Mouse (Mus musculus) heart, adult 2 months (tissue): ENCODE results near the gene Cenpt. TPM values are rescaled to one million over a fixed set of nuclear protein-coding genes. Genes with fewer than 3 reads are reported as not detected.

Experiments
- DNase-seq, 2 experiments: peaks; one replicate each; pipeline ENCODE4 v3.0.0; 2021
- H3K27ac ChIP-seq: fragments of 200-600 bp; 2 replicates; pipeline ENCODE4 v1.8.1; 2022
- H3K27me3 ChIP-seq: fragments of 200-500 bp; 2 replicates; pipeline ENCODE4 v1.6.1; 2012; ENCODE audit warnings: mild to moderate bottlenecking, low read length, inconsistent platforms, mixed read lengths; ENCODE audit not compliant: control insufficient read depth, insufficient read depth
- H3K36me3 ChIP-seq: fragments of 200-500 bp; 2 replicates; pipeline ENCODE4 v1.6.1; 2012; ENCODE audit warnings: low read length, inconsistent platforms; ENCODE audit not compliant: control insufficient read depth, insufficient read depth
- H3K4me1 ChIP-seq: fragments of 200-500 bp; 2 replicates; pipeline ENCODE4 v1.6.1; 2011; ENCODE audit warnings: low read length; ENCODE audit not compliant: control insufficient read depth, insufficient read depth
- H3K4me3 ChIP-seq: fragments of 200-600 bp; 2 replicates; pipeline ENCODE4 v1.8.1; 2022
- H3K79me2 ChIP-seq: fragments of 200-500 bp; replicated peaks from 2 replicates; pipeline ENCODE4 v1.6.1; 2012; ENCODE audit warnings: mild to moderate bottlenecking, inconsistent platforms, low read length, moderate library complexity, mixed read lengths; ENCODE audit not compliant: control insufficient read depth, insufficient read depth
- H3K9ac ChIP-seq: fragments of 200-500 bp; 2 replicates; pipeline ENCODE4 v1.6.1; 2012; ENCODE audit warnings: low read depth, mild to moderate bottlenecking, control low read depth, inconsistent platforms, low read length, mixed read lengths
- CTCF ChIP-seq: fragments of 200-600 bp; IDR thresholded peaks from 2 replicates; pipeline ENCODE4 v1.8.1; 2022; ENCODE audit warnings: antibody characterized with exemption, mild to moderate bottlenecking, moderate library complexity
- EP300 ChIP-seq: fragments of 200-500 bp; IDR thresholded peaks from 2 replicates; pipeline ENCODE4 v1.6.1; 2011; ENCODE audit warnings: low read depth, low read length, control low read depth; ENCODE audit not compliant: insufficient read depth
- POLR2A ChIP-seq: fragments of 200-500 bp; IDR thresholded peaks from 2 replicates; pipeline ENCODE4 v1.6.1; 2011; ENCODE audit warnings: mild to moderate bottlenecking, low read depth, low read length, control low read depth; ENCODE audit not compliant: insufficient read depth
- WGBS: fragments of 180-500 bp; shearing (Covaris S2); methylation state at CpG from one replicate; pipeline ENCODE4 v1.1.7; 2018; 5-methylcytosine and 5-hydroxymethylcytosine counted together
- intact Hi-C: fragments of 180-260 bp; cut with DNase I; formaldehyde crosslinking; loops from one replicate; pipeline ENCODE4 v1.15.1; 2025
- polyA plus RNA-seq: library from polyadenylated mRNA; depleted of rRNA; stranded (reverse); fragments of >200 nt; gene quantifications from 2 replicates; pipeline ENCODE4 v1.2.3, GENCODE M21; 2012
- total RNA-seq, 2 experiments: library from RNA; stranded (reverse); gene quantifications; 2 replicates each; pipeline ENCODE4 v1.2.3; 2021

Cenpt gene
- total and polyA plus RNA-seq, 3 experiments: 2.3 to 6.0 (median 2.7) TPM

GRCm38 (mm10) chr8:105807766-105808165 lies 45.3 kb downstream of the Cenpt start:
- DNase-seq: no peak
- no peak overlapping the region for H3K4me3 ChIP-seq
- no peak for TF ChIP-seq EP300
- no peak for TF ChIP-seq CTCF
- no peak for TF ChIP-seq POLR2A
- WGBS: 38% methylated on average over 5 of the region's 5 CpGs
- H3K27me3 ChIP-seq: no peaks in the 10 kb centered on the region
- H3K9ac ChIP-seq: no peak overlapping the region
- peaks cover 24% of the 10 kb centered on the region for H3K4me1 ChIP-seq
- intact Hi-C loops: no loop called here
- H3K36me3 ChIP-seq: peaks cover 22% of the 10 kb centered on the region
- H3K27ac ChIP-seq: peak overlapping the region; percentile 17; the same call in 1 of the 2 replicates
- 0 out of 2 replicates have a peak, but pooled peaks cover 1% of the 10 kb centered on the region for H3K79me2 ChIP-seq

GRCm38 (mm10) chr8:105805964-105806363 lies 47.1 kb downstream of the Cenpt start:
- WGBS: 66% methylated on average over 1 of the region's 1 CpGs
- no peak for DNase-seq
- no peak overlapping the region for H3K4me3 ChIP-seq
- TF ChIP-seq EP300 (no peak), CTCF (no peak), POLR2A (no peak)
- no peaks in the 10 kb centered on the region for H3K27me3 ChIP-seq
- H3K79me2 ChIP-seq: 0 out of 2 replicates have a peak, but pooled peaks cover 1% of the 10 kb centered on the region
- no peak overlapping the region for H3K9ac ChIP-seq
- intact Hi-C loops: no loop called here
- H3K27ac ChIP-seq: no peak overlapping the region
- H3K4me1 ChIP-seq: peaks cover 15% of the 10 kb centered on the region
- peaks cover 14% of the 10 kb centered on the region for H3K36me3 ChIP-seq

GRCm38 (mm10) chr8:105805346-105805745 lies 47.7 kb downstream of the Cenpt start:
- intact Hi-C loops: no loop called here
- TF ChIP-seq POLR2A: no peak
- TF ChIP-seq CTCF: no peak
- no peak for TF ChIP-seq EP300
- WGBS: 81% methylated on average over 3 of the region's 3 CpGs
- Histone ChIP-seq H3K27ac (no peak overlapping the region), H3K36me3 (peaks cover 10% of the 10 kb centered on the region), H3K4me1 (peaks cover 11% of the 10 kb centered on the region), H3K4me3 (no peak overlapping the region), H3K9ac (no peak overlapping the region), H3K79me2 (0 out of 2 replicates have a peak, but pooled peaks cover under 1% of the 10 kb centered on the region), H3K27me3 (no peaks in the 10 kb centered on the region)
- DNase-seq: no peak

- no peak overlapping the region for H3K4me3 ChIP-seq
- TF ChIP-seq POLR2A (no peak), EP300 (no peak), CTCF (no peak)
- intact Hi-C loops: no loop called here
- no peaks in the 10 kb centered on the region for H3K27me3 ChIP-seq
- no peak overlapping the region for H3K9ac ChIP-seq
- 89% methylated on average over 7 of the region's 7 CpGs for WGBS
- H3K79me2 ChIP-seq: no peaks in the 10 kb centered on the region
- peaks cover 10% of the 10 kb centered on the region for H3K36me3 ChIP-seq
- H3K4me1 ChIP-seq: peaks cover 9% of the 10 kb centered on the region
- no peak overlapping the region for H3K27ac ChIP-seq
- no peak for DNase-seq
Observed at GRCm38 (mm10) chr8:105804797-105805196, 48.3 kb downstream of the Cenpt start.

- WGBS: 90% methylated on average over 6 of the region's 6 CpGs
- intact Hi-C loops: no loop called here
- H3K79me2 ChIP-seq: no peaks in the 10 kb centered on the region
- TF ChIP-seq EP300 (no peak), POLR2A (no peak), CTCF (no peak)
- H3K4me3 ChIP-seq: no peak overlapping the region
- peaks cover 8% of the 10 kb centered on the region for H3K4me1 ChIP-seq
- no peak for DNase-seq
- no peak overlapping the region for H3K27ac ChIP-seq
- H3K27me3 ChIP-seq: no peaks in the 10 kb centered on the region
- H3K9ac ChIP-seq: no peak overlapping the region
- no peaks in the 10 kb centered on the region for H3K36me3 ChIP-seq
Observed at GRCm38 (mm10) chr8:105801153-105801904, 51.7 kb downstream of the Cenpt start.

GRCm38 (mm10) chr8:105799091-105799812 lies 53.8 kb downstream of the Cenpt start:
- no peak overlapping the region for H3K9ac ChIP-seq
- peak overlapping the region; percentile 38; the same call in 1 of the 2 replicates for H3K27ac ChIP-seq
- H3K79me2 ChIP-seq: peaks cover 4% of the 10 kb centered on the region; the same call in 1 of the 2 replicates
- peak; percentile 81 to 84 for DNase-seq
- no peaks in the 10 kb centered on the region for H3K36me3 ChIP-seq
- H3K27me3 ChIP-seq: no peaks in the 10 kb centered on the region
- 18% methylated on average over 8 of the region's 8 CpGs for WGBS
- TF ChIP-seq CTCF (no peak), POLR2A (no peak), EP300 (no peak)
- intact Hi-C loops: no loop called here
- H3K4me3 ChIP-seq: no peak overlapping the region
- H3K4me1 ChIP-seq: peaks cover 8% of the 10 kb centered on the region
